Mouse (Mus musculus) cerebellum, adult 2 months (tissue): Measurements from ENCODE around the gene Crocc2. TPM values are rescaled to one million over a fixed set of nuclear protein-coding genes. Genes with fewer than 3 reads are reported as not detected.

Experiments
- DNase-seq, 2 experiments: peaks; one replicate each; pipeline ENCODE4 v3.0.0; 2021
- H3K27ac ChIP-seq: fragments of 200-500 bp; 2 replicates; pipeline ENCODE4 v1.5.1; 2012; ENCODE audit warnings: low read length, control low read depth, inconsistent platforms; ENCODE audit not compliant: insufficient read depth
- H3K27me3 ChIP-seq: fragments of 200-500 bp; 2 replicates; pipeline ENCODE4 v1.6.1; 2012; ENCODE audit warnings: inconsistent platforms, mild to moderate bottlenecking, low read length, moderate library complexity; ENCODE audit not compliant: control insufficient read depth, insufficient read depth
- H3K4me1 ChIP-seq: fragments of 200-500 bp; 2 replicates; pipeline ENCODE4 v1.6.1; 2011; ENCODE audit warnings: low read length; ENCODE audit not compliant: control insufficient read depth, insufficient read depth
- H3K4me3 ChIP-seq: fragments of 200-500 bp; replicated peaks from 2 replicates; pipeline ENCODE3; 2011; ENCODE audit warnings: mild to moderate bottlenecking, low read depth, low read length, control low read depth; ENCODE audit not compliant: insufficient read depth
- CTCF ChIP-seq: fragments of 200-500 bp; IDR thresholded peaks from 2 replicates; pipeline ENCODE4 v1.5.1; 2011; ENCODE audit warnings: low read depth, mild to moderate bottlenecking, control low read depth, low read length, moderate library complexity, borderline replicate concordance; ENCODE audit not compliant: insufficient read depth
- POLR2A ChIP-seq: fragments of 200-500 bp; IDR thresholded peaks from 2 replicates; pipeline ENCODE4 v1.6.1; 2011; ENCODE audit warnings: low read length, control low read depth, borderline replicate concordance; ENCODE audit not compliant: insufficient read depth
- WGBS: fragments of 180-500 bp; shearing (Covaris S2); methylation state at CpG from one replicate; pipeline ENCODE4 v1.1.7; 2018; 5-methylcytosine and 5-hydroxymethylcytosine counted together
- polyA plus RNA-seq: library from polyadenylated mRNA; depleted of rRNA; stranded (reverse); fragments of >200 nt; gene quantifications from 2 replicates; pipeline ENCODE4 v1.2.3, GENCODE M21; 2012

Gene Crocc2
- polyA plus RNA-seq, 1 experiment, result 0.28 TPM

DNA sequence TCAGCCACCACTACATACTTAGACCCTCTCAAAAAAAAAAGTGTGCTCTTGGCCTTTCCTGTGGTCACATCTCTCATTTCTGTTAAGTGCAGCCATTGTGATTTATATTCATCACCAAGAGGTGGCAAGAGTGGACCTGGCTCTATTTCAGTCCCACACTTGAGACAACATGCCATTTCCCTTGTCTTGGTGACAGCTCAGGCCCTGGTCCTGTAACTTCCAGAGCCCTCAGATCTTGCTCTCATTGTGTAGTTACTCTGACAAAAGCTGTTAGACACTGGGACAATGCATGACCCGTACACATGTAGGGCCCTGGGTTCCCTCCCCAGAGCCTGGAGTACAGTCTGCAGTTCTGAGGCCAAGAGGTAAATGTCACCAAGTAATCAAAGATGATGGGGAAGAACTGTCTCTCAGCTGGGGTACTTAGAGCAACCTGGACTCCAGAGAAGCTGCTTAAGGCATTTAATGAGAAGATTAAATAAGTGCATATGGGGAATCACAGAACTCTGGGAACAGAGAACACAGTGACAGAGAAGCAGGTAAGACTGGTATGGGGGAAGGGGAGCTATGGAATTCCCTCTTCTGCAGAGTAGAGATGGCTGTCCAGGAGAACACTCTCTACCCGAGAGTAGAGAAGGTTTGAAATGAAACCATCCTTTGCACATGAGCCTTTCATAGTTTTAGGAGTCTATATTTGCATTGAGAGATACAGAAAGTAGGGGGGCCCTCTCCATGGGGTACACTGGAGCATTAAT lies 17.4 kb upstream of the Crocc2 start:
- TF ChIP-seq CTCF, result no peak
- no peak for TF ChIP-seq POLR2A
- WGBS, result 63% methylated on average over 2 of the region's 2 CpGs
- DNase-seq, result no peak
- H3K27ac ChIP-seq, result no peak overlapping the region
- H3K4me1 ChIP-seq, result no peaks in the 10 kb centered on the region
- H3K27me3 ChIP-seq, result no peaks in the 10 kb centered on the region
- H3K4me3 ChIP-seq, result no peak overlapping the region

DNA sequence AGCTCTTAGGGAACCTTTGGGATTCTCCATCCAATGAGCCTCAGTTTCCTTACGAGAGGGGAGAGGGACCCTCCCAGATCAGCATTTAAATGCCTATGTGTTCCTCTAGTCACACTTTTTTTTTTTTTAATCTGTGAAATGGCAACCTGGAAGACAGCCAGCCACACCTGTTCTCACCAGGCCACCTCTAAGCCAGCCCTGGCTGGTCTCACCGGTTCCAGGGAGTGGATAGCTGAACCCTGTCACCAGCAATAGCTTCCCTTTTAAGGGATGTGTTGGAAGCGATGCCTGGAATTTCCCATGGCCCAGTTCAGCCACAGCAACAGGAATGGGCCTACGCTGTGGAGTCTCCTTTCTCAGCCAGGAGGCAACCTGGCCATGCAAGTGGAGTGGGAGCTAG lies 11.0 kb upstream of the Crocc2 start:
- Histone ChIP-seq H3K27me3 (no peaks in the 10 kb centered on the region), H3K27ac (no peak overlapping the region), H3K4me3 (no peak overlapping the region), H3K4me1 (peaks cover 8% of the 10 kb centered on the region)
- TF ChIP-seq POLR2A (no peak), CTCF (no peak)
- WGBS, result 68% methylated on average over 4 of the region's 4 CpGs
- no peak for DNase-seq

DNA sequence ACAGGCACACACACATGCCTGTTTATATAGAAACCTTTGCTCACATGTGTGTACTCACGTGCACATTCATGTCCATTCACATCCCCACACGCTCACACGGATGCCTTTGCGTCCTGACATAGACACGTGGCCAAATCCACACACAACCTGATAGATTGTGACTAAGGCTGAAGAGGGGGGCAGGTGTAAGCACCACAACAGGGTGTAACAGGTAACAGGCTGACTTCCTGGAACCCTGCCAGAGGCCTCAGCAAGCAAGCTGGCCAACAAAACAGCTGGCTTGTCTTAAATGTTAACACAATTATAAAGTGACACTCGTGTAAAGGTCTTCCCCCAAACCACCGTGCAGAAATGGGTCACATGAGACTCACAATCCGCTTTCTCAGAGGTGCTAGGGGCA lies 9.6 kb upstream of the Crocc2 start:
- TF ChIP-seq CTCF (no peak), POLR2A (no peak)
- 91% methylated on average over 8 of the region's 8 CpGs for WGBS

DNA sequence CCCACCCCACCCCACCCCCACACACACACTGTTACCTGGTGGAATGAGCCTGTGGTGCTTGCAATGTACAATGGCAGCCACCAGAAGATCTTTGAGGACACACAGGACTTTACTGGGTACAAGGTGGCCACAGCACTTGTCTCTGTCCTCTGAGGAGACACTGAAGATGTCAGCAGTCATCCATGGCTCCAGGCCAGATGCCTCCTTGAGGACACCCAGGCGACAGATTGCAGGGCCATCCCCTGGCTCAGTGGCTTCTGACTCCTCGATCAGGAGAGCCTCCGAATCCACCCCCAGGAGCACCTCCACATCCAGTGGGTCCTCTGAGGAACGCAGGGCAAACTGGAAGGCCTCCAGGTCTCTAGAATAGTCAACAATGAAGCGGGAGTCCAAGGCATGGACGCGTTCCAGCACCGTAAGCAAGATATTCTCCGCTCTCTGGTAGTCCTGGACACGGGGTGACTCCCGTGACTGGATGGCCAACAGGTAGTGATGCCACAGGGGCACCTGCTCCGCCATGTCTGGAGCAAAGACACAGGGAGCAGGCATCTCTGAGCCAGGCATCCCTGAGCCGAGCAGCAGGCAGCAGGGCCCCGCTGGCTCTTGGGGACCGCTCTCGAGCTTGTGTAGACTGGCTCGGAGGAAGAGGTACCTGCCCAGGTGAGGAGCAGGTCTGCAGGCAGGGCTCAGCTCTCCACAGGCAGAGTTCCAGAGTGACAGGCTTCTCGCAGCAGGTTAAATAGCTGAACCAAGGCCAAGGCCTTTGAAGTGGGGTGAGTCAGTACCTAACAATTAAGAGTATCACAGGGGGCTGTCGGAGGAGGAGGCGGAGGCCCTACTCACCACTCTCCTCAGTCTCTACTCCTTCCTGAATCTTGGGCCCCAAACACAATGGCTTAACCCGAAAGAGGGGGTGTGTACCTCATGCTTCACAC lies 8.7 kb upstream of the Crocc2 start:
- peak; percentile 41 to 52 for DNase-seq
- TF ChIP-seq CTCF, result no peak
- no peak for TF ChIP-seq POLR2A
- WGBS, result 36% methylated on average over 21 of the region's 21 CpGs

More for the DNA sequence above, 9.6 kb upstream of the Crocc2 start:
- Histone ChIP-seq H3K27ac (no peak overlapping the region), H3K27me3 (no peaks in the 10 kb centered on the region), H3K4me1 (peaks cover 8% of the 10 kb centered on the region), H3K4me3 (no peak overlapping the region)
- DNase-seq, result no peak

DNA sequence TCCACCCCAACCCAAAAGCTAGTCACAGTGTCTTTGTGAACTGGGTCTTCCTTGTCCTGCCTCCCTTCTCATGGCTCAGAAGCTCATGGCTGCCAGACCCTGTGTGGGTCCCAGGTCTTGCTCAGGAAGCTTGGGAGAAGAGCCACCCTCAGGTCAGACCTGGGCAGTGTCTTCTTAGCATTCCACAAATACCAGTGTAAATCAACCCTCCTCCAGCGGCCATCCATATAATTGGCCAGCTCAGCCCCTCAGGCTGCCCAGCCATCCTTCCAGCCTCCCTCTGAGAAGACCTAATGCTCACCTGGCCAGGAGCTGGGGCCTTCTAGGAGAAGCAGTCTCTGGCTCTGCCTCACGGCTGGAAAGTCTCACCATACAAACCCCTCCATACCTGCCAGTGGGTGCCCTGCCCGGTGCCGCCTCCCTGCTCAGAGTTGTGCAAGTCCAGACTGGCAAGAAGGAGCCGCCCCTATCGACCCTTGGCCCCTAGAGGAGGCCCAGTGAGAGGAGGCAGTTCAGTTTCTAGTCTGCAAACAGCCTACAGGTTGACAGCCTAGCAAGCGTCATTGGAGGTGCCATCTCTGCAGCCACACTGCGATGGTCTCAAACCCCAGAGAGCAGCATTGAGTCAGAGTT lies 7.9 kb upstream of the Crocc2 start, which contains the start of gene 2310007B03Rik:
Gene 2310007B03Rik (minus strand): TSS at position 448 of the 633 bp plus-strand sequence.
- H3K27ac ChIP-seq, result no peak within 1 kb of the TSS
- WGBS, result 90% methylated on average over 8 of the region's 8 CpGs

More for the DNA sequence above, 8.7 kb upstream of the Crocc2 start:
- Histone ChIP-seq H3K4me1 (peaks cover 8% of the 10 kb centered on the region), H3K27ac (no peak overlapping the region), H3K4me3 (no peak overlapping the region), H3K27me3 (no peaks in the 10 kb centered on the region)

DNA sequence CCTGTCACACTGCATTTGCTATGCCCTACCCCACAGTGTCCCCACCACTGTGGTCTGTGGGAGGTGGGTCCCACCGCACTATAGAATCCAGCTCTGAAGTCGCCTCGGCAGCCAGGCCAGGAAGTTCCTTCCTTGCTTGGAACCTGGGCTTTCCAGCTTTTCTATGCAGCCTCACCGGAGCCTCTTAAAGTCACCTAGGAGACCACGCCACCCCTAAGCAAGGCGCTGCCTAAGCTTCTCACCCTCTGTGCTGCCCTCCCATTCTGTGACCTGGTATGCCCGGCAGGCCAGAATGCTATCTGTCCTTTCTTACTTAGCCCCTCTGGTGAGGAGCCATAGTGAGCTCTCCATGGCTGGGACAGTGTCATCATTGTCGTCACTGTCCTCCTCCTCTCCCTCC lies 7.2 kb upstream of the Crocc2 start:
- H3K4me3 ChIP-seq, result no peak overlapping the region
- 81% methylated on average over 8 of the region's 8 CpGs for WGBS

More for the DNA sequence above, 7.9 kb upstream of the Crocc2 start, which contains the start of gene 2310007B03Rik:
- TF ChIP-seq CTCF (no peak), POLR2A (no peak)
- Histone ChIP-seq H3K27me3 (no peaks in the 10 kb centered on the region), H3K4me3 (no peak within 1 kb of the TSS), H3K4me1 (peaks cover 8% of the 10 kb centered on the region)
- DNase-seq, result no peak

DNA sequence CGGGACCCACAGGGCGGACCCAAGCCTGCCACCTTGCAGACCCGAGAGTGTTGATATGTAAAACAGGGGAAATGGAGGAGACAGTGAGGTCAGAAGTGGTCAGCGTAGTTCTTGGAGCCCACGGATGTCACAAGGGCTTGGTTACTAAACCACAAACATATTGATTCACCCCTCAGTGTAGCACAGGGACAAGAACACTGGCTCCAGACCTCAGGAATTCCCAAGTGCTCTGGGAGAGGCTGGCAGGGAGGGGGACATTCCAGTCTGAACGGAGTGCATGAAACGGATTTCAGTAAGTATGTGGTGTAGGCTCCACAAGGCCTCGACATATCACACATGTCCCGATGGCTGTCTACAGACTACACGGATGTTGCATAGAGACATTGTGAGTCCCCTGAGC lies 6.6 kb upstream of the Crocc2 start:
- H3K27me3 ChIP-seq, result no peaks in the 10 kb centered on the region
- H3K27ac ChIP-seq, result no peak overlapping the region
- H3K4me1 ChIP-seq, result peaks cover 8% of the 10 kb centered on the region
- H3K4me3 ChIP-seq, result no peak overlapping the region
- TF ChIP-seq POLR2A (no peak), CTCF (no peak)
- DNase-seq, result no peak
- WGBS, result 86% methylated on average over 10 of the region's 10 CpGs

More for the DNA sequence above, 7.2 kb upstream of the Crocc2 start:
- DNase-seq, result no peak
- TF ChIP-seq POLR2A (no peak), CTCF (no peak)
- no peaks in the 10 kb centered on the region for H3K27me3 ChIP-seq
- peaks cover 8% of the 10 kb centered on the region for H3K4me1 ChIP-seq
- no peak overlapping the region for H3K27ac ChIP-seq
